Mouse (Mus musculus) small intestine, adult 2 months (tissue): ENCODE measurements around the gene Nckap5l.

ENCODE experiments used
- CTCF ChIP-seq: fragments of 200-500 bp; IDR thresholded peaks from 2 replicates; pipeline ENCODE4 v1.5.1; 2012; ENCODE audit warnings: low read depth, mild to moderate bottlenecking, control low read depth, inconsistent platforms, low read length, moderate library complexity, mixed read lengths; ENCODE audit not compliant: insufficient replicate concordance, insufficient read length; ENCODE audit errors: extremely low read depth
- POLR2A ChIP-seq: fragments of 200-500 bp; IDR thresholded peaks from 2 replicates; pipeline ENCODE4 v1.6.1; 2012; ENCODE audit warnings: low read depth, mild to moderate bottlenecking, control low read depth, inconsistent platforms, low read length, moderate library complexity

DNA sequence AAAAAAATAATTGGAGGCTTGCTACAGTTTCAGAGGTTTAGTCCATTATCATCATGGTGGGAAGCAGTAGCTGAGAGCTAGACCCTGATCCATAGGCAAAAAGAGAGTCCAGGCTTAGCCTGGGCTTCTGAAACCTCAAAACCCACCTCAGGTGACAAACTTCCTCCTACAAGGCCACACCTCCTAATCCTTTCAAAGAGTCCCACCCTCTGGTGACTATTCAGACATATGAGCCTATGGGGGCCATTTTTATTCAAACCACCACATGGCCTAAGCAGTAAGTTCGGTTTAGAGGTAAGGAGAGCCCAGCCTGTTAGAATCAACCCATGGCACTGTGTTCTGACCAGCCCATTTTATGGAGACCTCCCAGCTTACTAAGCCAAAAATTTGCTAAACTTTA lies 18.3 kb upstream of the Nckap5l start:
- no peak for TF ChIP-seq POLR2A
- no peak for TF ChIP-seq CTCF
